Mouse (Mus musculus) small intestine, adult 2 months (tissue): ENCODE data around the gene Slc6a12.

Experiments
- CTCF ChIP-seq: fragments of 200-500 bp; IDR thresholded peaks from 2 replicates; pipeline ENCODE4 v1.5.1; 2012; ENCODE audit warnings: low read depth, mild to moderate bottlenecking, control low read depth, inconsistent platforms, low read length, moderate library complexity, mixed read lengths; ENCODE audit not compliant: insufficient replicate concordance, insufficient read length; ENCODE audit errors: extremely low read depth
- POLR2A ChIP-seq: fragments of 200-500 bp; IDR thresholded peaks from 2 replicates; pipeline ENCODE4 v1.6.1; 2012; ENCODE audit warnings: low read depth, mild to moderate bottlenecking, control low read depth, inconsistent platforms, low read length, moderate library complexity

- TF ChIP-seq CTCF (no peak), POLR2A (no peak)
These were observed 9.4 kb downstream of the Slc6a12 start for GRCm38 (mm10) chr6:121352276-121352675.
